Mouse (Mus musculus) forebrain, embryonic 11.5 days (tissue): ENCODE results near the gene Ano6. TPM values are rescaled to one million over a fixed set of nuclear protein-coding genes. Genes with fewer than 3 reads are reported as not detected.

Experiments used
- ATAC-seq: fragments of 200-750 bp; cut with Nextera tagmentation; replicated peaks from 2 replicates; pipeline ENCODE4 v1.8.0; 2017; ENCODE audit warnings: moderate TSS enrichment; ENCODE audit not compliant: low FRiP score
- DNase-seq: peaks from one replicate; pipeline ENCODE4 v3.0.0-alpha.2; 2017; ENCODE audit warnings: low spot score
- H3K27ac ChIP-seq: fragments of 300-500 bp; sonication (generic); 2 replicates; pipeline ENCODE4 v1.5.1; 2014; ENCODE audit warnings: low read depth, low read length
- H3K27me3 ChIP-seq: fragments of 300-500 bp; sonication (generic); 2 replicates; pipeline ENCODE4 v1.6.1; 2014; ENCODE audit warnings: mild to moderate bottlenecking, low read length, mixed read lengths; ENCODE audit not compliant: control insufficient read depth, insufficient read depth
- H3K36me3 ChIP-seq: fragments of 300-500 bp; sonication (generic); 2 replicates; pipeline ENCODE4 v1.6.1; 2014; ENCODE audit warnings: mild to moderate bottlenecking, low read length, moderate library complexity, mixed read lengths; ENCODE audit not compliant: control insufficient read depth, insufficient read depth
- H3K4me1 ChIP-seq: fragments of 300-500 bp; sonication (generic); replicated peaks from 2 replicates; pipeline ENCODE4 v1.6.1; 2014; ENCODE audit warnings: low read length, mixed read lengths; ENCODE audit not compliant: control insufficient read depth, insufficient read depth
- H3K4me2 ChIP-seq: fragments of 300-500 bp; sonication (generic); 2 replicates; pipeline ENCODE4 v1.6.1; 2014; ENCODE audit warnings: low read depth, mild to moderate bottlenecking, low read length, moderate library complexity, mixed read lengths; ENCODE audit not compliant: severe bottlenecking
- H3K4me3 ChIP-seq: fragments of 300-500 bp; sonication (generic); 2 replicates; pipeline ENCODE4 v1.5.1; 2014; ENCODE audit warnings: low read depth, low read length
- H3K9ac ChIP-seq: fragments of 300-500 bp; sonication (generic); 2 replicates; pipeline ENCODE4 v1.6.1; 2014; ENCODE audit warnings: low read length
- H3K9me3 ChIP-seq: fragments of 300-500 bp; sonication (generic); 2 replicates; pipeline ENCODE4 v1.6.1; 2016; ENCODE audit warnings: low read length, mixed read lengths; ENCODE audit not compliant: control insufficient read depth
- WGBS: fragments of 180-500 bp; shearing (Covaris S2); extraction: QIAGEN DNeasy Blood & Tissue Kit; methylation state at CpG from one replicate; pipeline ENCODE4 v1.1.7; 2014; 5-methylcytosine and 5-hydroxymethylcytosine counted together
- polyA plus RNA-seq: library from polyadenylated mRNA; unstranded; fragments of >200 nt; fragmentation: Nextera tagmentation; extraction: Ambion mirVana; gene quantifications from 2 replicates; pipeline ENCODE4 v1.2.1, GENCODE M21; 2014

Gene Ano6
- polyA plus RNA-seq, 1 experiment from 2014 or later, result 40.3 TPM

GRCm38 (mm10) chr15:95921072-95921471 lies 130.4 kb downstream of the Ano6 start:
- no peak overlapping the region for H3K9ac ChIP-seq
- no peaks in the 10 kb centered on the region for H3K4me1 ChIP-seq
- H3K27ac ChIP-seq, result no peak overlapping the region
- H3K4me3 ChIP-seq, result no peak overlapping the region
- H3K4me2 ChIP-seq, result no peak overlapping the region
- H3K36me3 ChIP-seq, result no peaks in the 10 kb centered on the region
- ATAC-seq (no peak), DNase-seq (no peak)
- 91% methylated on average over 3 of the region's 3 CpGs for WGBS
- H3K9me3 ChIP-seq, result no peaks in the 10 kb centered on the region
- H3K27me3 ChIP-seq, result no peaks in the 10 kb centered on the region

GRCm38 (mm10) chr15:95921639-95922038 lies 131.0 kb downstream of the Ano6 start:
- WGBS, result 95% methylated on average over 4 of the region's 4 CpGs
- no peak overlapping the region for H3K4me3 ChIP-seq
- H3K27me3 ChIP-seq, result no peaks in the 10 kb centered on the region
- no peak for DNase-seq
- no peak overlapping the region for H3K27ac ChIP-seq
- ATAC-seq, result no peak
- no peaks in the 10 kb centered on the region for H3K9me3 ChIP-seq
- no peaks in the 10 kb centered on the region for H3K36me3 ChIP-seq
- no peaks in the 10 kb centered on the region for H3K4me1 ChIP-seq
- H3K9ac ChIP-seq, result no peak overlapping the region
- no peak overlapping the region for H3K4me2 ChIP-seq

DNA sequence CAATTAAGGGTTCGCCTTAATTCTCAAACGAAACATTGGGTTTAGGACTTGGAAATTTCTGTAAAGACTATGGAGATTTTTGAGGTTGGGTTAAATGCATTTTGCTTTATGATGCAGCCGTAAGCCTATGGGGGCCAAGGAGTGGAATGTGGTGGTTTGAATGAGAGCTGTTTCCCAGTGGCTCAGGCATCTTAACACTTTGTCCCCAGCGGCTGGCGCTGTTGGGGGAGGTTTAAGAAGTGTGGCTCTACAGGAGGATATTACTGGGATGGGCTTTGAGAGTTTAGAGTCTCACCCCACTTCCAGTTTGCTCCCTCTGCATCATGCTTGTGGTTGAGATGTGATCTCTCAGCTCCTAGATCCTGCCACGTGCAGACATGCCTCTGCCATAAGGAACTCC lies 131.9 kb downstream of the Ano6 start:
- Histone ChIP-seq H3K9me3 (no peaks in the 10 kb centered on the region), H3K27me3 (no peaks in the 10 kb centered on the region), H3K4me2 (no peak overlapping the region), H3K9ac (no peak overlapping the region), H3K4me3 (no peak overlapping the region), H3K36me3 (no peaks in the 10 kb centered on the region), H3K4me1 (no peaks in the 10 kb centered on the region), H3K27ac (no peak overlapping the region)
- WGBS, result 92% methylated on average over 6 of the region's 6 CpGs
- ATAC-seq (no peak), DNase-seq (no peak)

- Histone ChIP-seq H3K9me3 (no peaks in the 10 kb centered on the region), H3K9ac (no peak overlapping the region), H3K4me1 (no peaks in the 10 kb centered on the region), H3K27ac (no peak overlapping the region), H3K36me3 (no peaks in the 10 kb centered on the region), H3K4me2 (no peak overlapping the region), H3K4me3 (no peak overlapping the region), H3K27me3 (no peaks in the 10 kb centered on the region)
- no peak for DNase-seq
- 88% methylated on average over 8 of the region's 8 CpGs for WGBS
- ATAC-seq, result no peak
These were observed 134.8 kb downstream of the Ano6 start for GRCm38 (mm10) chr15:95925334-95925986.

GRCm38 (mm10) chr15:95929087-95929486 lies 138.4 kb downstream of the Ano6 start:
- no peak for DNase-seq
- H3K9me3 ChIP-seq, result no peaks in the 10 kb centered on the region; the same call in 1 of the 2 replicates
- no peaks in the 10 kb centered on the region for H3K4me1 ChIP-seq
- H3K27me3 ChIP-seq, result no peaks in the 10 kb centered on the region
- no peaks in the 10 kb centered on the region for H3K36me3 ChIP-seq
- 96% methylated on average over 6 of the region's 6 CpGs for WGBS
- H3K4me3 ChIP-seq, result no peak overlapping the region
- no peak overlapping the region for H3K4me2 ChIP-seq
- H3K27ac ChIP-seq, result no peak overlapping the region
- H3K9ac ChIP-seq, result no peak overlapping the region
- no peak for ATAC-seq

- no peak for DNase-seq
- no peak overlapping the region for H3K9ac ChIP-seq
- no peak overlapping the region for H3K27ac ChIP-seq
- H3K27me3 ChIP-seq, result no peaks in the 10 kb centered on the region
- no peak for ATAC-seq
- H3K4me3 ChIP-seq, result no peak overlapping the region
- H3K9me3 ChIP-seq, result no peaks in the 10 kb centered on the region; the same call in 1 of the 2 replicates
- 87% methylated on average over 16 of the region's 16 CpGs for WGBS
- no peaks in the 10 kb centered on the region for H3K36me3 ChIP-seq
- no peak overlapping the region for H3K4me2 ChIP-seq
- H3K4me1 ChIP-seq, result no peaks in the 10 kb centered on the region
These were observed 140.6 kb downstream of the Ano6 start for GRCm38 (mm10) chr15:95931013-95931775.

DNA sequence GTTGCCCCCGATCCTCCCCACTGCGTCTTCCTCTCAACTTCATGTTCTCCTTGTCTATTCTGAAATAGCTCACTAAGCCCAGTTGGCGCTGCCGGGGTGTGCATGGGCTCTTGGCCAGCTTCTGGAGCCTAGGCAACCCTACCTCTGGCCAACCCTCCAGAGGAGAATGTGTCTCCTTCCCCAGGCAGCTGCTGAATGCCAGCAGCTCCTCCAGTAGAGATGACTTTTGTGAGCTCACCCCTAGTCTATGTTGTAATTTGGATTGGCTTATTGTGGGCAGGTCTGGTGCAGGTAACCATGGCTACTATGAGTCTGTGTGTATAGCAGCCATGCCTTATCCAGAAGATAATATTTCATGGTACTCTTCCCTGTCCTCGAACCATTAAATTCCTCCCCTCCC lies 141.7 kb downstream of the Ano6 start:
- Histone ChIP-seq H3K9me3 (no peaks in the 10 kb centered on the region; the same call in 1 of the 2 replicates), H3K27ac (no peak overlapping the region), H3K36me3 (no peaks in the 10 kb centered on the region), H3K4me1 (no peaks in the 10 kb centered on the region), H3K27me3 (no peaks in the 10 kb centered on the region), H3K4me2 (no peak overlapping the region), H3K4me3 (no peak overlapping the region), H3K9ac (no peak overlapping the region)
- WGBS, result 97% methylated on average over 5 of the region's 5 CpGs
- DNase-seq (no peak), ATAC-seq (no peak)

- ATAC-seq (no peak), DNase-seq (no peak)
- H3K4me1 ChIP-seq, result no peaks in the 10 kb centered on the region
- H3K36me3 ChIP-seq, result peaks cover 3% of the 10 kb centered on the region; the same call in 1 of the 2 replicates
- H3K27ac ChIP-seq, result no peak overlapping the region
- H3K4me2 ChIP-seq, result no peak overlapping the region
- WGBS, result 80% methylated on average over 11 of the region's 11 CpGs
- no peaks in the 10 kb centered on the region for H3K27me3 ChIP-seq
- no peak overlapping the region for H3K9ac ChIP-seq
- H3K4me3 ChIP-seq, result no peak overlapping the region
- H3K9me3 ChIP-seq, result no peaks in the 10 kb centered on the region; the same call in 1 of the 2 replicates
These were observed 144.5 kb downstream of the Ano6 start for GRCm38 (mm10) chr15:95935141-95935540.
